Mouse (Mus musculus): ENCODE data around the gene Lmf1. TPM values are rescaled to one million over a fixed set of nuclear protein-coding genes. Genes with fewer than 3 reads are reported as not detected.

Lmf1 gene
- total RNA-seq (2014; fragmentation: Nextera tagmentation): 34.0 and 36.8 TPM in 2 replicates
- total RNA-seq (2017): 6.9 and 10.7 TPM in 2 replicates

- peak; percentile 98 for ATAC-seq (replicated peaks; ENCODE audit: poor library complexity, severe bottlenecking)
These were observed at the start of gene Lmf1 for GRCm38 (mm10) chr17:25578920-25579319. Gene Lmf1, plus strand, starts transcription at chr17:25579085.

GRCm38 (mm10) chr17:25530357-25531022 is 48.4 kb upstream of the Lmf1 start:
- ATAC-seq (replicated peaks; ENCODE audit: poor library complexity, severe bottlenecking): no peak

- no peak for ATAC-seq (replicated peaks; ENCODE audit: poor library complexity, severe bottlenecking)
These were observed 39.7 kb upstream of the Lmf1 start for GRCm38 (mm10) chr17:25538945-25539875.

- ATAC-seq (replicated peaks; ENCODE audit: poor library complexity, severe bottlenecking): no peak
These were observed 38.2 kb upstream of the Lmf1 start for GRCm38 (mm10) chr17:25540731-25541130.

DNA sequence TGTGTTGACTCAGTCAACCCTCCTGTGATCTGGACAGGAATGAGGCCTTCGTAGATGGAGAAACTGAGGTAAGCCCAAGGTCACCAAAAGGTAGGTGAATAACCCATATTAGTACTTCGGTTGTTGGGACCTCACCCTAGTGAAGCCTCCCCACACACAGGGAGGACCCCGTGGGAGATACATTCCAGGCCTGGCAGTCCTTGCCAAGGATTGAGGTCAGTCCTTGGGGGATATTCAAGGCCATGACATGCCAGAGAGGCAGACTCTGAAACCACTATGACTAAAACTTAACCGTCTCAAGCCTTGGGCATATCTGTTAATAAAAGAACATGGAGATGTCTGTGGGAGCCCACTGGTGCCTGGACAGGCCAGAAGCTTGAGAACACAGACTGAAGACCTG is 37.1 kb upstream of the Lmf1 start:
- no peak for ATAC-seq (replicated peaks; ENCODE audit: poor library complexity, severe bottlenecking)

DNA sequence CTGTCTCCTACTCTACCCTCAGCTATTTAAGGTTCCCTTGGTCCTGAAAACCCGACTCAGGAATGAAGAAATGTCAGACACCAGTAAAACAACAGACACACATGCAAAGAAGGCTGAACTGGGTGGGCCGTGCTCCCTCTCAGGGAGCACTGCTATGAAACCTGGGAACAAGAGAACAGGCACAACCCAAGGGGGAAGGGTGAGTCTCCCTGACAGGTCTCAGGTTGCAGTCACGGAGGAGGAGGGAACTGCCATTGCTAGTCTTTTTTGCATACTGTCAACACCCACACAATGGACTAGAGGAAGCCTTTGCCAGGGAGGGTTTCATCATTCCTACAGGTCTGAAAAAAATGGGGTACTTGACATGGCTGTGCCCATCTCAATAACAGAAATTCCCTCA is 31.9 kb upstream of the Lmf1 start:
- ATAC-seq (replicated peaks; ENCODE audit: poor library complexity, severe bottlenecking): no peak

GRCm38 (mm10) chr17:25550020-25550419 is 28.9 kb upstream of the Lmf1 start:
- ATAC-seq (replicated peaks; ENCODE audit: poor library complexity, severe bottlenecking): no peak

- no peak for ATAC-seq (replicated peaks; ENCODE audit: poor library complexity, severe bottlenecking)
These were observed 27.6 kb upstream of the Lmf1 start for GRCm38 (mm10) chr17:25551313-25551712.

DNA sequence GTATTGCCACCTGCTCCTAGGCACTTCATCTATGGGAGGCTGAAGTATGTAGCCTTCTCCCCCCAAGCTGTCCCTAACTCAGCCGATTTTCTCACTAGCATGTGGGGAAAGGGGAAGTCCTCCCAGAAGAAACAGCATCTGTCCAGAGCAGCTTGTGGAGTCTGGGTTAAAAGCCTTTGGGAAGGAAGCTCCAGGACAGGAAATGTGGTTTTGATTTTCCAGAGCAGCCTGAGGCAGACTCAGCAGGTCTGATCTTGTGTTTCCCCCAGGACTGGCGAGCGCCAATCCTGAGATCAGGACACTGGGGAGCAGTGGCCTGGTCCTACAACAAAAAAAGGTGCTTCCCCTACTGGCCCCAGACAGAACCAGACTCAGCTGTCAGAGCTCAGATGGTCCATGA is 23.7 kb upstream of the Lmf1 start:
- 0 out of 2 replicates have a peak, but pooled peaks have one; percentile 14 for ATAC-seq (replicated peaks; ENCODE audit: poor library complexity, severe bottlenecking)

GRCm38 (mm10) chr17:25555666-25556629 is 22.9 kb upstream of the Lmf1 start:
- ATAC-seq (replicated peaks; ENCODE audit: poor library complexity, severe bottlenecking): no peak

- no peak for ATAC-seq (replicated peaks; ENCODE audit: poor library complexity, severe bottlenecking)
These were observed 22.1 kb upstream of the Lmf1 start for GRCm38 (mm10) chr17:25556630-25557354.

DNA sequence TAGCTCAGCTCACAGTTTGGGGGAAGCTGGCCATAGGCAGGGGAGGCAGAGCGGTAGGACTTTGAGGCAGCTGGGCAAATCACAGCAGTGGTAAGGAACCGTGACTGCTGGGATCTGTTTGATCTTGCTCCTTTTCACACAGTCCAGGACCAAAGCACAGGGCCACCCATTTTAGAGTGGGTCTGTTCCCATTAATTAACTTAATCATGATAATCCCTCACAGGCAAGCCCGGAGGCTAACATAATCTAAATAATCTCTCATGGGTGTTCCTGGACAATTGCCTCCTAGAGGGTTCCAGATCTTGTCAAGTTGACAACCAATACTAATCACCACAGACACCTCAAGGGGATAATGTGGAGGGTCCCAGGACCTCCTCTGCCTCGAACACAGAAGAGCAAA is 19.3 kb upstream of the Lmf1 start:
- ATAC-seq (replicated peaks; ENCODE audit: poor library complexity, severe bottlenecking): no peak

- ATAC-seq (replicated peaks; ENCODE audit: poor library complexity, severe bottlenecking): no peak
These were observed 18.2 kb upstream of the Lmf1 start for GRCm38 (mm10) chr17:25560554-25561222.

DNA sequence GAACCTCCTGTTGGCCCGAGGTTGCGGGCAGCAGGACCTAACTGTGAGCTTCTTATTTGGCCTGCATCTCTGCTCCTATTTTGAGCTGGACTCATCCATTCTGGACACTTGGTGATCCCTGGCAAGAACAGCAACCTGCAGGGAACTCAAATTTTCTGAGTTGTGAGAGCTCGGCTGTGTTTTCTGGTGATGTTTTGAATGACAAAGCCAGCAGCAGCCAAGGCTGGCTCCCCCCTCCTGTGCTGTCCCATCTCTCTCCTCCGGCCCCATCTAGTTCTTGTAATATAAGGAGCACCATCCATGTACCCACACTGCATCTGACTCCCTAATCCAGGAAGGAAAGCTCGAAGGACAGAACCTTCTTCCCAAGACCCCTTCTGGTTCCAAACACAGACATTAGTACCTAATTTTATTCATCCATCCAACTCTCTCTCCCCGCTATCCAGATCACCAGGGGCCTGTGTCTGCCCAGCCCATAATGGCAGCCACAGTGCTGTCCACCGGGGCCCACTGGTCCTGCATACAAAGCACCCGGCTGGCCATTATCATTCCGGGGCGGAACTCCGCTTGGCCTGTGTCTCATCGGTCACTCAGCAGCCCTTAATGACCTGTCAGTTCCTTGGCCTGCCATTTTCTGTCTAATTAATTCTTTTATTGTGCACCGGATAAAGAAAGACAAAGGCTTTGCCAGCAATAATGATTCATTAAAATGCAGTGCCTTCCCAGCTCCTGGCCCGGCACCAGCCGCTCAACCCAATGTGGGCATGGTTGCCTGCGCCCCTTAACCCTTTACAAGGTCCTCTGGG is 17.5 kb upstream of the Lmf1 start:
- no peak for ATAC-seq (replicated peaks; ENCODE audit: poor library complexity, severe bottlenecking)

- no peak for ATAC-seq (replicated peaks; ENCODE audit: poor library complexity, severe bottlenecking)
These were observed 14.4 kb upstream of the Lmf1 start for GRCm38 (mm10) chr17:25564481-25564880.

DNA sequence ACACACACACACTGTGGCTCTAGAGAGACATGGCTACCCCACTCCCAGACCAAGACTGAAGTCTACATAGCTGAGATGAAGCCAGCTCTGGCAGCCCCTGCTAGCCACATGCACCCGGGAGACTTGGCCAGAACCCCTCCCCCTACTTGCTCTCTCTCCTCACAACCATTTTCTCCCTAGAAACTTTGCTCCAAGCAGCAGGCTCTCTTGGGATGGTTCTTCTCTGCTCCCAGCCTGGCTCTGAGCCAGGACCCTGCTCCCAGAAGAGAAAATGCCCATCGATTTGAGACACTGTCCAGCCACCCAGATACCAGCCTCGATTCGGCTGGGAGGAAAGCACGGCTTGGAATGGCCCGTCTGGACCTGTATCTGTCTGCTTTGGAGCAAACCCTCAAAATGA is 13.6 kb upstream of the Lmf1 start:
- no peak for ATAC-seq (replicated peaks; ENCODE audit: poor library complexity, severe bottlenecking)

DNA sequence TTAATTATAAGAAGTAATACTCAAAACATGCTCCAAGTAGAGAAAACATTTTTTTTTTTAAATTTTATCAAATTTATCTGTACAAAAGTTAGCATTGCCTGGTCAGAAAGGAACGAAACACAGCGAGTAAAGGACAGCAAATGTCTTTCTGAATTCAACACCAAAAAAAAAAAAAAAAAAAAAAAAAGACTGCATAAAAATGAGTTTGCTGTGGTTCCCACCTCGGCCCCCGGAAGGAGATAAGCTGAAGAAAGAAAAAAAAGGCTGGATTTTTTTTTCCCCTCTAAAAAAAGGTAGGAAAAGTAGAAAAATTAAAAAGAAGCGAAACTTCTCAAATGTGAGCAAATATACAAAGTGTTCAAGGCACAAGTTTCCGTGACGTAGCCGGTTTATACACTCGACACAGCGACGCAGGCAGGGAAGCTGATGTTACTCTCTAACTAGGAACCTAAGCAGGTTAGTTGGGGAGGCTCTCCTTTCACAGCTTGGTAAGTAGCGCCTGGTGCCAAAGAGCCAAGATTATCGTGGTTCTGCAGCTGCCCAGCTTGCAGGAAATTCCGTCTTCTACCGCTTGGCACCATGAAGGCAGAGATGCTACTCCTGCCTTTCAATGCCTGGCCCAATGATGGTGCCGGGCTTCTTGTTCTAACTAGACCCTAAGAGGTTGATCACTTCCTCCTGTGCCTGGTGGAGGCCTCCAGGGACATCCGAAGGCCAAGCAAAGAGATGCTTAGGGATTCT is 12.9 kb upstream of the Lmf1 start:
- ATAC-seq (replicated peaks; ENCODE audit: poor library complexity, severe bottlenecking): no peak

GRCm38 (mm10) chr17:25567261-25567660 is 11.6 kb upstream of the Lmf1 start:
- no peak for ATAC-seq (replicated peaks; ENCODE audit: poor library complexity, severe bottlenecking)
